Mouse (Mus musculus) stomach, embryonic 15.5 days (tissue): ENCODE measurements around the gene Rnf121. TPM values are rescaled to one million over a fixed set of nuclear protein-coding genes. Genes with fewer than 3 reads are reported as not detected.
A peak's percentile ranks its signal among the peaks of the same experiment; 100 is the strongest.

Experiments used
- ATAC-seq: fragments of 200-750 bp; cut with Nextera tagmentation; 2 replicates; pipeline ENCODE4 v1.8.0; 2017; ENCODE audit warnings: low read depth, moderate number of reproducible peaks, moderate TSS enrichment; ENCODE audit not compliant: insufficient read depth, low FRiP score
- H3K27ac ChIP-seq: fragments of 300-500 bp; sonication (generic); 2 replicates; pipeline ENCODE4 v1.5.1; 2015; ENCODE audit warnings: mild to moderate bottlenecking, inconsistent platforms
- H3K27me3 ChIP-seq: fragments of 300-500 bp; sonication (generic); replicated peaks from 2 replicates; pipeline ENCODE4 v1.6.1; 2015; ENCODE audit warnings: inconsistent platforms
- H3K36me3 ChIP-seq: fragments of 300-500 bp; sonication (generic); 2 replicates; pipeline ENCODE4 v1.6.1; 2015; ENCODE audit warnings: inconsistent platforms
- H3K4me1 ChIP-seq: fragments of 300-500 bp; sonication (generic); 2 replicates; pipeline ENCODE4 v1.6.1; 2015; ENCODE audit warnings: inconsistent platforms
- H3K4me2 ChIP-seq: fragments of 300-500 bp; sonication (generic); 2 replicates; pipeline ENCODE4 v1.6.1; 2015; ENCODE audit warnings: mild to moderate bottlenecking, inconsistent platforms
- H3K4me3 ChIP-seq: fragments of 300-500 bp; sonication (generic); replicated peaks from 2 replicates; pipeline ENCODE4 v1.5.1; 2015; ENCODE audit warnings: inconsistent platforms
- H3K9ac ChIP-seq: fragments of 300-500 bp; sonication (generic); 2 replicates; pipeline ENCODE4 v1.6.1; 2015; ENCODE audit warnings: inconsistent platforms
- H3K9me3 ChIP-seq: fragments of 300-500 bp; sonication (generic); 2 replicates; pipeline ENCODE4 v1.6.1; 2016; ENCODE audit warnings: inconsistent platforms
- WGBS: fragments of 180-500 bp; shearing (Covaris S2); methylation state at CpG from one replicate; pipeline ENCODE4 v1.1.7; 2015; 5-methylcytosine and 5-hydroxymethylcytosine counted together
- polyA plus RNA-seq: library from polyadenylated mRNA; unstranded; fragments of >200 nt; fragmentation: Nextera tagmentation; extraction: Ambion mirVana; gene quantifications from 2 replicates; pipeline ENCODE4 v1.2.1, GENCODE M21; 2015

Rnf121 gene
- polyA plus RNA-seq, 1 experiment from 2014 or later, result 25.2 TPM

DNA sequence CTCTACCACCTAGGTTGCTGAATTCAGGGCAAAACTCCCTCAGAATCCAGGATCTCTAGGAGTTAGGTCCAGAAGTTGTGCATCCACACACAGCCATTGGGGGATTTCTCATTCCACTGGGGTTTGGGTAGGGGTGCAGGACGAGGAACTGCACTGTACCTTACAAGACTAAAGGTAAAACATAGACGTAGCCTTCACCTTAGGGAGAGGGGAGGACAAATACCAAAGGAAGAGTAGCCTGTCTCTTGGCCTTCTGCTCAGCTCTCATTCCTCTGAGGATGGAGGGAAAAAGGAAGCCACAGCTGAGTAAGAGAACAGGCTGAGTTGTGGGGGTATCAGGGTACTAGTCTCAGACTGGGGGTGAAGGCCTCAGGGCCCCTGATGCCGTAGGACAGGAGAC is 46.7 kb downstream of the Rnf121 start, which contains the start of gene Il18bp:
Il18bp (minus strand) TSS at position 101 of the 400 bp plus-strand sequence.
- Histone ChIP-seq H3K4me1 (no peaks in the 10 kb centered on the region), H3K4me2 (no peak within 1 kb of the TSS), H3K4me3 (no peak within 1 kb of the TSS), H3K27ac (0 out of 2 replicates have a peak within 1 kb of the TSS, but pooled peaks have one; percentile 3), H3K9me3 (no peaks in the 10 kb centered on the region), H3K9ac (no peak within 1 kb of the TSS), H3K36me3 (peaks cover 56% of the 10 kb centered on the region), H3K27me3 (no peaks in the 10 kb centered on the region)
- 86% methylated on average over 3 of the region's 3 CpGs for WGBS
- no peak for ATAC-seq

DNA sequence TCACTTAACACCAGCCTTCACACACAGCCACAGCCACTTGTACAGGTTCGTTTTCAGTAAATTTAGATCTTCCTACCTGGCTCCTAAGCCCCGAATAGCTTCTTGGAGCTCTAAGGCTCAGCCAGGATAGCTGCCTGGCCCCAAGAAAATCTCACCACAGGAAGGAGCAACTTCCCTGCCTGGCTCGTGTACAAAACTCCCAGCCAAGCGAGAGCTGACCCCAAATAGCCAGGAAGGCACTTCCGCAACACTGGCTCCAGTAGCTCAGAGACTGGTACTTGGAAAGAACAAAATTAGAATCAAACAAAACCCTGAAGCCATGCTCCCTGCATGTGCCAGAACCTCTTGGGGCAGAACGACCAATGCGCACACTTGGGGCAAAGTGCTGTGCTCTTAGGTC is 47.2 kb downstream of the Rnf121 start:
- no peak overlapping the region for H3K27ac ChIP-seq
- H3K4me2 ChIP-seq, result no peak overlapping the region
- H3K27me3 ChIP-seq, result no peaks in the 10 kb centered on the region
- H3K9ac ChIP-seq, result no peak overlapping the region
- no peak for ATAC-seq
- no peak overlapping the region for H3K4me3 ChIP-seq
- H3K4me1 ChIP-seq, result no peaks in the 10 kb centered on the region
- H3K36me3 ChIP-seq, result peaks cover 62% of the 10 kb centered on the region
- no peaks in the 10 kb centered on the region for H3K9me3 ChIP-seq
- WGBS, result 76% methylated on average over 7 of the region's 7 CpGs

DNA sequence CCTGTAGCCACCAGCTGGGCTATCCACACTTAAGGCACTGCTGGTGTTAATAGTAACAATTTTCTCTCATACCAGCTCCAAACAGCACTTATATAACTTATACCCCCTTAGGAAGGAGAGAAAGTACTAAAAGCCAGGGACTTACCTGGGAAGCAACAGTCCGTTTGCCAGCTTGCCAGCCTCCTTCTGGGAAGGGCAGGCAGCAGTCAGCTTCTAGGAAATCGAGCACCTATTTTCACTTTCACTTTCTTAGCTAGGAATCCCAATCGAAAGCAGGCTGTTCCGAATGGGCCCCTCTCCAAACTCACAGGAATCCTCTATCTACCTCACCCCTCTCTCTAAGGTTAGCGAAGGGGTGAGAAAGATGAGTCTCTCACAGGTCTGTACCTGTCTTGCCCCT is 47.8 kb downstream of the Rnf121 start:
- H3K36me3 ChIP-seq, result peaks cover 63% of the 10 kb centered on the region
- 0 out of 2 replicates have a peak overlapping the region, but pooled peaks have one; percentile 3 for H3K27ac ChIP-seq

DNA sequence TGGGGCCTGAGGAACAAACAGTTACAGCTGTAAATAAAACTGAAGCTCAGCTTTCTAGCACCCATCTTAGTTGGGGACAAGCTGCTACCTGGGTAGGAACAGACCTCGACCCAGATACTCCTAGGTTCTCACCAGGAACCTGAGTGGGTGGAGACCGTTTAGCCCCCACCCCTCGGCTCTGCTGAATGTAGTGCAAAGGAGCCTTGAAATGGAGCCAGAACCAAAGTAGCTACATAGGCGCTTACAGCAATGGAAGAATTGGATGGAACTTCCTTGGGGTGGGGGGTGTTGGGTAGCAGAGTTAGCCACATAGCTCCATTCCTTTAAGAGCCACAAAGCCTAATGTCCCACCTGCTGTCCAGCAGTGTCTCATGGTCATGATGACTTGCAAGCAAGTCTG is 48.3 kb downstream of the Rnf121 start:
- no peak for ATAC-seq
- no peaks in the 10 kb centered on the region for H3K4me1 ChIP-seq
- no peak overlapping the region for H3K27ac ChIP-seq
- 76% methylated on average over 4 of the region's 4 CpGs for WGBS
- peaks cover 65% of the 10 kb centered on the region for H3K36me3 ChIP-seq
- H3K9ac ChIP-seq, result no peak overlapping the region
- H3K4me3 ChIP-seq, result no peak overlapping the region
- H3K27me3 ChIP-seq, result no peaks in the 10 kb centered on the region
- no peaks in the 10 kb centered on the region for H3K9me3 ChIP-seq
- H3K4me2 ChIP-seq, result no peak overlapping the region

More for the DNA sequence above, 47.8 kb downstream of the Rnf121 start:
- Histone ChIP-seq H3K4me2 (no peak overlapping the region), H3K4me3 (no peak overlapping the region), H3K27me3 (no peaks in the 10 kb centered on the region), H3K9me3 (no peaks in the 10 kb centered on the region), H3K4me1 (no peaks in the 10 kb centered on the region), H3K9ac (no peak overlapping the region)
- no peak for ATAC-seq
- WGBS, result 69% methylated on average over 5 of the region's 5 CpGs

DNA sequence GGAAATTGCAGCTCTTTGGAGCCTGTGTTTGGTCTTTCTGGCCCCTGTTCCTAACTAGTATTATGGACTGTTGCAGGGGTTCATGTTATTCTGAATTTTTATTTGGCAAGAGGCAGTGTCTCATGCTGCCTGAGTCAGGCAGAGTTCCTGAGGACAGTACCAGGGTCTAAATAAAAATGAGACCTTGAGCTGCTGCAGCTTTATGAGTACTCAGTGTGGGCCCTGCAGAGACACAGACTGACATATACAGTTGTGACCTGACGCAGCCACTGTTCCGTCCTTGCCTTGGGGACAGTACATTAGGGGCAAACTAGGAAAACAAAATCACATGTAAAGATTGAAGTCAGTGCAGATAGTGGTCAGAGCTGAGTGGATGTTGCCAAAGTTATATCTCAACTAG is 50.3 kb downstream of the Rnf121 start:
- no peak overlapping the region for H3K9ac ChIP-seq

DNA sequence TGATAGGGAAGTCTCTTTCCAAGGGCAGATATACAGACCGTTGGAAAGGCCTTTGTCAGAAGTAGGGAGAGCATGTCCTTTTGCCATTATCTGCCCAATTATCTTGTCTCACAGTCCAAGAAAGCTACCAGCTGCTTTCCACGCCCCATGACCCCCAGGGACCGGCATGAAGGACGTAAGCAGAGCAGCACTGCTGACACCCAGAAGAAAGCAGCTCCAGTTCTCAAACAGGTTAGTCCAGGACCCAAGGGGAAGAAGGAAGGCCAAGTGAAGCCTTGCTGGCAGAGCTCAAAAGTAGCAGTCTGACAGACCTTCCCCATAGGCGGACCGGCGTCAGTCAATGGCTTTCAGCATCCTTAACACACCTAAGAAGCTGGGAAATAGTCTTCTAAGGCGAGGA is 51.9 kb downstream of the Rnf121 start:
- WGBS, result 84% methylated on average over 8 of the region's 8 CpGs
- H3K9me3 ChIP-seq, result no peaks in the 10 kb centered on the region
- no peak for ATAC-seq
- H3K4me2 ChIP-seq, result no peak overlapping the region
- no peak overlapping the region for H3K9ac ChIP-seq
- no peak overlapping the region for H3K27ac ChIP-seq
- no peak overlapping the region for H3K4me3 ChIP-seq
- H3K27me3 ChIP-seq, result no peaks in the 10 kb centered on the region
- H3K4me1 ChIP-seq, result no peaks in the 10 kb centered on the region
- peaks cover 83% of the 10 kb centered on the region for H3K36me3 ChIP-seq

More for the DNA sequence above, 50.3 kb downstream of the Rnf121 start:
- Histone ChIP-seq H3K9me3 (no peaks in the 10 kb centered on the region), H3K27me3 (no peaks in the 10 kb centered on the region), H3K4me2 (no peak overlapping the region), H3K27ac (no peak overlapping the region), H3K4me3 (no peak overlapping the region), H3K36me3 (peaks cover 77% of the 10 kb centered on the region), H3K4me1 (no peaks in the 10 kb centered on the region)
- ATAC-seq, result no peak
- WGBS, result 83% methylated on average over 2 of the region's 2 CpGs

DNA sequence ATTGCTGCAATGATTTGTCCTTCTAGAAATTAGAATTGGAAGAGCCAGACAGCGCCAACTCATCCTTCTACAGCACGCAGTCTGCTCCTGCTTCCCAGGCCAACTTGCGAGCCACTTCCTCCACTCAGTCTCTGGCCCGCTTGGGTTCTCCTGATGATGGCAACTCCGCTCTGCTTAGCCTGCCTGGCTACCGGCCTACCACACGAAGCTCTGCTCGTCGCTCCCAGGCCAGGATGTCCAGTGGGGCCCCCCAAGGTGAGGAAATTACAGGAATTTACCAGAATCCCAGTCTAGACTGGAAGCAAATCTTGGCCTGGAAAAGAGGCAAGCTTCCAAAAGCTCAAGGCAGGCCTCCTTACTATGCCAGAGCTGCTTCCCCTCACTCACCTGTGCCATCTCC is 53.4 kb downstream of the Rnf121 start:
- no peak overlapping the region for H3K4me3 ChIP-seq
- no peaks in the 10 kb centered on the region for H3K9me3 ChIP-seq
- no peak for ATAC-seq
- peaks cover 93% of the 10 kb centered on the region for H3K36me3 ChIP-seq
- no peak overlapping the region for H3K9ac ChIP-seq
- H3K27ac ChIP-seq, result no peak overlapping the region
- H3K27me3 ChIP-seq, result no peaks in the 10 kb centered on the region
- no peaks in the 10 kb centered on the region for H3K4me1 ChIP-seq
- 88% methylated on average over 9 of the region's 9 CpGs for WGBS
- H3K4me2 ChIP-seq, result no peak overlapping the region

DNA sequence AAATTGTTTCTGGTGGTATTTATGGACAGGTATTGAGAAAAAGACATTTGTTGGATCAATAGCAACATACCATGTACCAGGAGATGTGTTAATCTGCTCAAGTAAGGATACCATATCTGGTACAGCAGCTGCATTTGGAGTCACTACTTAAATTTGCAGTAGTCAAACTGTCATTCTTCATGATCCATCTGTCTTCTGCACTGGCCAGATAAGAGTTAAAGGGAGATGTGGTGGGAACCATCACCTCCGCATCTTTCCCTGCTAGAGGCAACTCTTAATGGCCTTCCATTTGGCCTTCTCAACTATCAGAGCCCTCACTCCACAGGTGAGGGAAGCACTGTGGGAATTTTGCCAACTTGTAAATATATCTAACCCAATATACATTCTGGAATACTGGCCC is 58.7 kb downstream of the Rnf121 start:
- Histone ChIP-seq H3K27me3 (no peaks in the 10 kb centered on the region), H3K4me2 (no peak overlapping the region), H3K27ac (no peak overlapping the region), H3K9ac (no peak overlapping the region), H3K9me3 (no peaks in the 10 kb centered on the region), H3K4me3 (no peak overlapping the region), H3K36me3 (peaks cover 66% of the 10 kb centered on the region), H3K4me1 (no peaks in the 10 kb centered on the region)
- WGBS, result 68% methylated on average over 1 of the region's 1 CpGs
- no peak for ATAC-seq

DNA sequence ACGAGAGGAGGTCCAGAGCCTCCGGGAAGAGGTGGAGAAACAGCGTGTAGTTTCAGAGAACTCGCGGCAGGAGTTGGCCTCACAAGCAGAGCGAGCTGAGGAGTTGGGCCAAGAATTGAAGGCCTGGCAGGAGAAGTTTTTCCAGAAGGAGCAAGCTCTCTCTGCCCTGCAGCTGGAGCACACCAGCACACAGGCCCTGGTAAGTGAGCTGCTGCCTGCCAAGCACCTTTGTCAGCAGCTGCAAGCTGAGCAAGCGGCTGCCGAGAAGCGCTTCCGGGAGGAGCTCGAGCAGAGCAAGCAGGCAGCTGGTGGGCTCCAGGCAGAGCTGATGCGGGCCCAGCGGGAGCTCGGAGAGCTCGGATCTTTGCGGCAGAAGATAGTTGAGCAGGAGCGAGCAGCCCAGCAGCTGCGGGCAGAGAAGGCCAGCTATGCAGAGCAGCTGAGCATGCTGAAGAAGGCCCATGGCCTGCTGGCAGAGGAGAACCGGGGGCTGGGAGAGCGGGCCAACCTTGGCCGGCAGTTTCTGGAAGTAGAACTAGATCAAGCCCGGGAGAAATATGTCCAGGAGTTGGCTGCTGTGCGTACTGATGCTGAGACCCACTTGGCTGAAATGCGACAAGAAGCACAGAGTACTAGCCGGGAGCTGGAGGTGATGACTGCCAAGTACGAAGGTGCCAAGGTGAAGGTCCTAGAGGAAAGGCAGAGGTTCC is 64.2 kb downstream of the Rnf121 start:
- Histone ChIP-seq H3K36me3 (peaks cover 62% of the 10 kb centered on the region), H3K27me3 (no peaks in the 10 kb centered on the region), H3K9me3 (no peaks in the 10 kb centered on the region), H3K4me3 (no peak overlapping the region), H3K27ac (no peak overlapping the region), H3K4me2 (no peak overlapping the region), H3K4me1 (no peaks in the 10 kb centered on the region), H3K9ac (no peak overlapping the region)
- ATAC-seq, result no peak
- WGBS, result 90% methylated on average over 26 of the region's 26 CpGs

DNA sequence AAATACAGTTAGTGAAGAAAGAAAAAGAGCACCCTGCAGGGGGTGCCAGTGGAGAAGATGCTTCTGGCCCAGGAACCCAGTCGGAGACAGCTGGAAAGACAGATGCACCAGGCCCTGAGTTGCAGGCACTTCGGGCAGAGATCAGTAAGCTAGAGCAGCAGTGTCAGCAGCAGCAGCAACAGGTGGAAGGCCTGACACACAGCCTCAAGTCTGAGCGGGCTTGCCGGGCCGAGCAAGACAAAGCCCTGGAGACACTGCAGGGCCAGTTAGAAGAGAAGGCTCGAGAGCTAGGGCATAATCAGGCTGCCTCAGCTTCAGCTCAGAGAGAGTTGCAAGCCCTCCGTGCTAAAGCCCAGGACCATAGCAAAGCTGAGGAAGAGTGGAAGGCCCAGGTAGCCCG is 65.0 kb downstream of the Rnf121 start:
- Histone ChIP-seq H3K4me2 (no peak overlapping the region), H3K36me3 (peaks cover 67% of the 10 kb centered on the region)

DNA sequence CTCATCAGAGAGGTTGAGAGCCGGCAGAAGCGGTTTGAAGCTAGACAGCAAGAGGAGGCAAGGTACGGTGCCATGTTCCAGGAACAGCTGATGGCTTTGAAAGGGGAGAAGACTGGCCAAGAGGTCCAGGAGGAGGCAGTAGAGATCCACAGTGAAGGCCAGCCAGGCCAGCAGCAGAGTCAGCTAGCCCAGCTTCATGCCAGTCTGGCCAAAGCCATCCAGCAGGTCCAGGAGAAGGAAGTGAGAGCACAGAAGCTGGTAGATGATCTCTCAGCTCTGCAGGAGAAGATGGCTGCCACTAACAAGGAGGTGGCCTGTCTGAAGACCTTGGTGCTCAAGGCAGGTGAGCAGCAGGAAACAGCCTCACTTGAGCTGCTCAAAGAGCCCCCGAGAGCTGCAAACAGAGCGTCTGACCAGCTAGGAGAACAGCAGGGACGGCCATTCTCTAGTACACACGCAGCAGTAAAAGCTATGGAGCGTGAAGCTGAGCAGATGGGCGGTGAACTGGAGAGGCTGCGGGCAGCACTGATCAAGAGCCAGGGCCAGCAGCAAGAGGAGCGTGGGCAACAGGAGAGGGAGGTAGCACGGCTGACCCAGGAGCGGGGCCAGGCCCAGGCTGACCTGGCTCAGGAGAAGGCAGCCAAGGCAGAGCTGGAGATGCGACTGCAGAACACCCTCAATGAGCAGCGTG is 65.7 kb downstream of the Rnf121 start:
- Histone ChIP-seq H3K9ac (no peak overlapping the region), H3K9me3 (no peaks in the 10 kb centered on the region), H3K27me3 (no peaks in the 10 kb centered on the region), H3K36me3 (peaks cover 71% of the 10 kb centered on the region), H3K4me1 (no peaks in the 10 kb centered on the region), H3K4me3 (no peak overlapping the region), H3K4me2 (no peak overlapping the region), H3K27ac (no peak overlapping the region)
- ATAC-seq, result no peak
- 96% methylated on average over 15 of the region's 15 CpGs for WGBS

More for the DNA sequence above, 65.0 kb downstream of the Rnf121 start:
- WGBS, result 91% methylated on average over 8 of the region's 8 CpGs
- Histone ChIP-seq H3K4me3 (no peak overlapping the region), H3K4me1 (no peaks in the 10 kb centered on the region), H3K9ac (no peak overlapping the region), H3K27ac (no peak overlapping the region), H3K27me3 (no peaks in the 10 kb centered on the region), H3K9me3 (no peaks in the 10 kb centered on the region)
- no peak for ATAC-seq

DNA sequence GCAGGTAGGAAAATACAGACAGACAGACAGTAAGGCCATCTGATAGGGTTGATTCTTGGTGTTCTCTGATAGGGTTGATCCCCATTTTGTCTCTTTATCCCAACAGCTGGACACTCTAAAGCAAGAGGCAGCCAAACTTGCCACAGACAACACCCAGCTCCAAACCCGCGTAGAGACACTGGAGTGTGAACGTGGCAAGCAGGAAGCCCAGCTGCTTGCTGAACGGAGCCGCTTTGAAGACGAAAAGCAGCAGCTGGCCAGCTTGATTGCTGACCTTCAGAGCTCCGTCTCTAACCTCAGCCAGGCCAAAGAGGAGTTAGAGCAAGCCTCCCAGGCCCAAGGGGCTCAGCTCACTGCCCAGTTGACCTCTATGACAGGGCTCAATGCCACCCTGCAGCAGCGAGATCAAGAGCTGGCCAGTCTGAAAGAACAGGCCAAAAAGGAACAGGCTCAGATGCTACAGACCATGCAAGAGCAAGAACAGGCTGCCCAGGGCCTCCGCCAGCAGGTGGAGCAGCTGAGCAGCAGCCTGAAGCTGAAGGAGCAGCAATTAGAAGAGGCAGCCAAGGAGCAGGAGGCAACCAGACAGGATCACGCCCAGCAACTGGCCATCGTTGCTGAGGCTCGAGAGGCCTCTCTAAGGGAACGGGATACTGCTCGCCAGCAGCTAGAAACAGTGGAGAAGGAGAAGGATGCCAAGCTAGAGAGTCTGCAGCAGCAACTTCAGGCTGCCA is 66.9 kb downstream of the Rnf121 start:
- 0 out of 2 replicates have a peak overlapping the region, but pooled peaks have one; percentile 48 for H3K27ac ChIP-seq
- H3K4me3 ChIP-seq, result no peak overlapping the region
- 59% methylated on average over 14 of the region's 14 CpGs for WGBS

More for the DNA sequence above, 66.9 kb downstream of the Rnf121 start:
- H3K9ac ChIP-seq, result no peak overlapping the region
- H3K27me3 ChIP-seq, result no peaks in the 10 kb centered on the region
- peak; percentile 54; the same call in 1 of the 2 replicates for ATAC-seq
- peaks cover 82% of the 10 kb centered on the region for H3K36me3 ChIP-seq
- no peaks in the 10 kb centered on the region for H3K9me3 ChIP-seq
- no peaks in the 10 kb centered on the region for H3K4me1 ChIP-seq
- H3K4me2 ChIP-seq, result no peak overlapping the region
